Mouse (Mus musculus): ENCODE data around the gene Fam126a.

GRCm38 (mm10) chr5:23995951-23996350, 34.5 kb downstream of the Fam126a start:
- TF ChIP-seq MAFK (IDR thresholded peaks at IDR 0.05; ENCODE audit: insufficient read depth, low read depth, low read length) (no peak), HCFC1 (IDR thresholded peaks at IDR 0.05; ENCODE audit: borderline replicate concordance, insufficient read depth, low read length) (no peak), ZC3H11A (IDR thresholded peaks at IDR 0.05; ENCODE audit: borderline replicate concordance, low read depth, low read length) (no peak), ZNF384 (IDR thresholded peaks at IDR 0.05; ENCODE audit: low read depth, low read length) (no peak), CHD2 (IDR thresholded peaks at IDR 0.05; ENCODE audit: low read depth, low read length) (no peak)
